Mouse (Mus musculus) heart, postnatal 0 days (tissue): ENCODE results near the gene Cyp2c23.

ENCODE experiments used
- CTCF ChIP-seq: IDR thresholded peaks from 2 replicates; pipeline ENCODE4 v1.5.1; 2016; ENCODE audit warnings: antibody characterized with exemption, control low read depth, low read depth
- EP300 ChIP-seq: IDR thresholded peaks from 2 replicates; pipeline ENCODE4 v1.6.1; 2016; ENCODE audit warnings: antibody characterized with exemption, low read depth

GRCm38 (mm10) chr19:44024921-44025585 is 4.0 kb downstream of the Cyp2c23 start:
- TF ChIP-seq CTCF = no peak
- TF ChIP-seq EP300 = no peak
